Comparison of ENCODE assay signal across 24 mouse cellular contexts in genomic region chr12:91012184-91012583, GRCm38 (mm10).
DNase-seq lines count a peak whose midpoint lies in the region; ATAC-seq and TF ChIP-seq lines count a peak whose summit lies in the region.
"Had no signal": no experiment of that assay in that cellular context is flagged by ENCODE, and none has a peak within 500 bp of the region (broad histone marks: within the 10 kb centered on the region; RNA-seq: fewer than 3 reads in every experiment).

No protein-coding gene starts in this region.

- no peaks in the 10 kb centered on the region for H3K27me3 ChIP-seq in forebrain, embryonic 11.5 days (ENCODE audit: control insufficient read depth, insufficient read depth, low read length)
- H3K27me3 ChIP-seq in forebrain, postnatal 0 days (ENCODE audit: insufficient read depth, low read length): no peaks in the 10 kb centered on the region
- H3K27me3 ChIP-seq: embryonic facial prominence, embryonic 13.5 days; hindbrain, embryonic 12.5 days; hindbrain, embryonic 15.5 days had no signal

- no peaks in the 10 kb centered on the region for H3K4me1 ChIP-seq in forebrain, embryonic 11.5 days (replicated peaks; ENCODE audit: control insufficient read depth, insufficient read depth, low read length)
- H3K4me1 ChIP-seq in forebrain, postnatal 0 days (ENCODE audit: insufficient read depth): no peaks in the 10 kb centered on the region
- H3K4me1 ChIP-seq: hindbrain, embryonic 12.5 days; hindbrain, embryonic 15.5 days had no signal

- DNase-seq in forebrain, embryonic 11.5 days (ENCODE audit: low spot score): no peak
- DNase-seq in forebrain, postnatal 0 days: no peak
- DNase-seq in layer of hippocampus, adult 2 months (ENCODE audit: low spot score in 2 of 2): no peak
- DNase-seq in layer of hippocampus, postnatal 10 days (ENCODE audit: low spot score in 2 of 2): no peak
- DNase-seq in brain, embryonic 14.5 days (ENCODE audit: low read depth): peak; percentile 53
- DNase-seq in lung, postnatal 4 days: no peak
- DNase-seq: adrenal gland, adult 8-10 months; adrenal gland, postnatal 25 days; cerebellum, adult 2 months; cerebellum, adult 9-11 months; cerebellum, postnatal 36 days; embryo, embryonic 11 days; gastrocnemius, adult 2 months; gastrocnemius, postnatal 14 days; heart, adult 11 months had no signal

- TF ChIP-seq CTCF in forebrain, postnatal 0 days (IDR thresholded peaks at IDR 0.05; ENCODE audit: low read depth): no peak
- TF ChIP-seq CTCF in layer of hippocampus, adult 2 months (conservative IDR thresholded peaks at IDR 0.05): no peak
- no peak for TF ChIP-seq CTCF in brain, embryonic 14.5 days (IDR thresholded peaks at IDR 0.05; ENCODE audit: borderline replicate concordance, extremely low read depth, insufficient read depth, insufficient read length)

- no peaks in the 10 kb centered on the region for H3K9me3 ChIP-seq in forebrain, embryonic 11.5 days (ENCODE audit: control insufficient read depth, low read length)
- H3K9me3 ChIP-seq in forebrain, postnatal 0 days (ENCODE audit: low read length): no peaks in the 10 kb centered on the region
- H3K9me3 ChIP-seq: embryonic facial prominence, embryonic 10.5 days; embryonic facial prominence, embryonic 13.5 days; hindbrain, embryonic 12.5 days; hindbrain, embryonic 15.5 days had no signal

- TF ChIP-seq POLR2A in brain, embryonic 14.5 days (IDR thresholded peaks at IDR 0.05; ENCODE audit: borderline replicate concordance, extremely low read depth, insufficient read depth, insufficient read length, poor library complexity, severe bottlenecking): no peak

- H3K27ac ChIP-seq in forebrain, embryonic 11.5 days (ENCODE audit: low read depth, low read length): no peak overlapping the region
- H3K27ac ChIP-seq in forebrain, postnatal 0 days (ENCODE audit: low read depth, low read length): no peak overlapping the region
- H3K27ac ChIP-seq in layer of hippocampus, adult 2 months: peak overlapping the region; percentile 20; the same call in 1 of the 2 replicates
- H3K27ac ChIP-seq: embryonic facial prominence, embryonic 10.5 days; embryonic facial prominence, embryonic 13.5 days; gastrocnemius, adult 2 months; hindbrain, embryonic 12.5 days; hindbrain, embryonic 15.5 days had no signal

- no peaks in the 10 kb centered on the region for H3K36me3 ChIP-seq in forebrain, embryonic 11.5 days (ENCODE audit: control insufficient read depth, insufficient read depth, low read length)
- no peaks in the 10 kb centered on the region for H3K36me3 ChIP-seq in forebrain, postnatal 0 days (ENCODE audit: insufficient read depth)
- H3K36me3 ChIP-seq: embryonic facial prominence, embryonic 10.5 days; embryonic facial prominence, embryonic 13.5 days; hindbrain, embryonic 12.5 days; hindbrain, embryonic 15.5 days had no signal

- H3K4me2 ChIP-seq in forebrain, embryonic 11.5 days (ENCODE audit: low read depth, low read length, severe bottlenecking): no peak overlapping the region
- H3K4me2 ChIP-seq in forebrain, postnatal 0 days (ENCODE audit: low read depth): no peak overlapping the region
- H3K4me2 ChIP-seq: embryonic facial prominence, embryonic 13.5 days; heart, embryonic 11.5 days; hindbrain, embryonic 12.5 days; hindbrain, embryonic 15.5 days had no signal

- H3K9ac ChIP-seq in forebrain, embryonic 11.5 days (ENCODE audit: low read length): no peak overlapping the region
- H3K9ac ChIP-seq in forebrain, postnatal 0 days: no peak overlapping the region
- H3K9ac ChIP-seq: embryonic facial prominence, embryonic 13.5 days; hindbrain, embryonic 12.5 days; hindbrain, embryonic 15.5 days had no signal

- H3K4me3 ChIP-seq in forebrain, embryonic 11.5 days (ENCODE audit: low read depth, low read length): no peak overlapping the region
- no peak overlapping the region for H3K4me3 ChIP-seq in forebrain, postnatal 0 days (ENCODE audit: low read depth, low read length)
- H3K4me3 ChIP-seq in layer of hippocampus, adult 2 months: no peak overlapping the region
- H3K4me3 ChIP-seq: embryonic facial prominence, embryonic 10.5 days; embryonic facial prominence, embryonic 13.5 days; erythroblast, embryonic 14.5 days; gastrocnemius, adult 2 months; hindbrain, embryonic 12.5 days; hindbrain, embryonic 15.5 days had no signal

- WGBS in forebrain, embryonic 11.5 days: 64% methylated on average over 4 of the region's 4 CpGs
- WGBS in forebrain, postnatal 0 days: 27% methylated on average over 4 of the region's 4 CpGs

- peak; percentile 62; the same call in 1 of the 2 replicates for ATAC-seq in forebrain, embryonic 11.5 days (replicated peaks; ENCODE audit: low FRiP score)
- ATAC-seq in forebrain, postnatal 0 days: no peak
- ATAC-seq: activated CD4-positive, CD25-positive, alpha-beta regulatory T cell, adult 4 months; CD4-positive, CD25-positive, alpha-beta regulatory T cell, adult 4 months; intestine, postnatal 0 days had no signal
